Mouse (Mus musculus) hindbrain, embryonic 14.5 days (tissue): ENCODE data around the gene Sprn. TPM values are rescaled to one million over a fixed set of nuclear protein-coding genes. Genes with fewer than 3 reads are reported as not detected.
A peak's percentile ranks its signal among the peaks of the same experiment; 100 is the strongest.

ENCODE experiments used
- ATAC-seq: fragments of 200-750 bp; cut with Nextera tagmentation; 2 replicates; pipeline ENCODE4 v1.8.0; 2017; ENCODE audit warnings: moderate number of reproducible peaks, mild to moderate bottlenecking, moderate TSS enrichment, moderate library complexity; ENCODE audit not compliant: low FRiP score
- DNase-seq: peaks from one replicate; pipeline ENCODE4 v3.0.0-alpha.2; 2015; ENCODE audit warnings: low spot score
- H3K27ac ChIP-seq: fragments of 300-500 bp; sonication (generic); 2 replicates; pipeline ENCODE4 v1.5.1; 2014; ENCODE audit warnings: mild to moderate bottlenecking, moderate library complexity
- H3K27me3 ChIP-seq: fragments of 300-500 bp; sonication (generic); 2 replicates; pipeline ENCODE4 v1.6.1; 2014; ENCODE audit warnings: mild to moderate bottlenecking, low read length, mixed read lengths; ENCODE audit not compliant: control insufficient read depth, insufficient read depth
- H3K36me3 ChIP-seq: fragments of 300-500 bp; sonication (generic); replicated peaks from 2 replicates; pipeline ENCODE4 v1.6.1; 2014; ENCODE audit not compliant: control insufficient read depth, insufficient read depth
- H3K4me1 ChIP-seq: fragments of 300-500 bp; sonication (generic); replicated peaks from 2 replicates; pipeline ENCODE4 v1.6.1; 2014; ENCODE audit warnings: antibody characterized with exemption, low read length, mixed read lengths; ENCODE audit not compliant: control insufficient read depth, insufficient read depth
- H3K4me2 ChIP-seq: fragments of 300-500 bp; sonication (generic); replicated peaks from 2 replicates; pipeline ENCODE4 v1.6.1; 2014; ENCODE audit warnings: mild to moderate bottlenecking, moderate library complexity
- H3K4me3 ChIP-seq: fragments of 300-500 bp; sonication (generic); replicated peaks from 2 replicates; pipeline ENCODE4 v1.5.1; 2014; ENCODE audit warnings: mild to moderate bottlenecking, low read length
- H3K9ac ChIP-seq: fragments of 300-500 bp; sonication (generic); 2 replicates; pipeline ENCODE4 v1.6.1; 2014
- H3K9me3 ChIP-seq: fragments of 300-500 bp; sonication (generic); 2 replicates; pipeline ENCODE4 v1.6.1; 2016; ENCODE audit warnings: low read length; ENCODE audit not compliant: control insufficient read depth
- WGBS: fragments of 180-500 bp; shearing (Covaris S2); extraction: QIAGEN DNeasy Blood & Tissue Kit; methylation state at CpG from one replicate; pipeline ENCODE4 v1.1.7; 2014; 5-methylcytosine and 5-hydroxymethylcytosine counted together
- polyA plus RNA-seq: library from polyadenylated mRNA; unstranded; fragments of >200 nt; fragmentation: Nextera tagmentation; extraction: Ambion mirVana; gene quantifications from 2 replicates; pipeline ENCODE4 v1.2.1, GENCODE M21; 2014

The Sprn gene
- 18.7 and 21.6 TPM in 2 replicates for polyA plus RNA-seq

DNA sequence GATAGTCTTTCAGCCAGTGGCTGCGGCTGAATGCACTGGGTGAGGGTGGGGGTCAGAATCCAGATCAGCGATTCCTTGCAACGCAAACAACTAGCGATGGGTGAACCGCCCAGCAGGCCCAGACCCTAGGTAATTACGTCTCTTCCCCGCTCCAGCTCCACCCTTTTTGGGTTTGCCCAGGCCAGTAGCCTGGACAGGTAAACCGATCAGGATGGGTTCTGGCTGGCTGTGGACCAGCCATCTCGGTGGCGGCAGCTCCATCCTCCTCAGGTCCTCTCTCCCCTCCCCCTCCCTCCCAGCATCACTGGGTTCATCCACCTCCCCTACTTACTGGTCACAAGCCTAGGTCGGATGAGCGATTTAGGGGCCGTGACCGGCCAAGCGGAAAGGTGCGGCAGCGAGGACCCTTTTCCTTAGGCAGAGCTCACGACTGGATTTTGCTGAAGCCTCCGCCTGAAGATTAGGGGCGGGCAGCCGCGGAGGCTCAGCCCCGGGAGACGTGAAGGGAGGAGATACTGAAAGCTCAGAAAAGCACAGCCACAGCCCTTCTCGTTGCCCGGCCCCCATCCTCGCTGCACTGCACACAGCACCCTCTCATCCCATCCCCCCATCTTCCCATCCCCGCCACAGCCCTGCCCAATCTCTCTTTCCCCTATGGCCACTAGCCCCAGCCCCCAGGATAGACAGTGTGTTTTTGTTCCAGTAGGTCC is at the start of gene Sprn:
TSS of gene Sprn (minus strand) at position 660 of the 710 bp plus-strand sequence.
- H3K9ac ChIP-seq: peak within 1 kb of the TSS; percentile 57
- ATAC-seq (peak; percentile 81), DNase-seq (peak; percentile 55)
- no peaks in the 10 kb centered on the region for H3K9me3 ChIP-seq
- H3K27ac ChIP-seq: peak within 1 kb of the TSS; percentile 60
- peak within 1 kb of the TSS; percentile 41 for H3K4me3 ChIP-seq
- peaks cover 16% of the 10 kb centered on the region for H3K4me1 ChIP-seq
- H3K36me3 ChIP-seq: no peaks in the 10 kb centered on the region
- H3K27me3 ChIP-seq: peaks cover 4% of the 10 kb centered on the region; the same call in 1 of the 2 replicates
- WGBS: under 1% methylated on average over 26 of the region's 28 CpGs
- peak within 1 kb of the TSS; percentile 76 for H3K4me2 ChIP-seq

DNA sequence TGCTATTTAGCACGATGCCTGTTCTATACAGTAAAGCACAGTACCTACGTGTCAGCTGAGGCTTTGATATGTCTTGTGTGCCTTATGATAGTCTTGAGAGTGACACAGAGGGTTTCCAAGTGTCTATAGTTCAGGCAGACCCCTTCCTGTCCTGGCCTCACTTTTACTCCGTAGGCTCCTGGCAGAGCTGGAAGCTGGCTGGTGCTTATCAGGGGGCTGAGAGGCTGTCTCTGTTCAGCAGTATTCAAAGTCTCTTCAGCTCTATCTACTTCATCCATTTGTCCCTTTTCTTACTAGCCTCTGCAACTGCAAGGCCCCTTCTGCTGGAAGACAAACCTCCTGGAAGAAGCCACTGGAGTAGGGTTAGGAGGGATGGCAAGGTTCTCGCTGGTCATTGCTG is 46.4 kb upstream of the Sprn start:
- Histone ChIP-seq H3K36me3 (no peaks in the 10 kb centered on the region), H3K9me3 (no peaks in the 10 kb centered on the region), H3K27me3 (no peaks in the 10 kb centered on the region), H3K4me2 (no peak overlapping the region), H3K4me1 (no peaks in the 10 kb centered on the region), H3K27ac (no peak overlapping the region), H3K9ac (no peak overlapping the region), H3K4me3 (no peak overlapping the region)
- ATAC-seq: no peak
- WGBS: 86% methylated on average over 4 of the region's 4 CpGs
- no peak for DNase-seq

DNA sequence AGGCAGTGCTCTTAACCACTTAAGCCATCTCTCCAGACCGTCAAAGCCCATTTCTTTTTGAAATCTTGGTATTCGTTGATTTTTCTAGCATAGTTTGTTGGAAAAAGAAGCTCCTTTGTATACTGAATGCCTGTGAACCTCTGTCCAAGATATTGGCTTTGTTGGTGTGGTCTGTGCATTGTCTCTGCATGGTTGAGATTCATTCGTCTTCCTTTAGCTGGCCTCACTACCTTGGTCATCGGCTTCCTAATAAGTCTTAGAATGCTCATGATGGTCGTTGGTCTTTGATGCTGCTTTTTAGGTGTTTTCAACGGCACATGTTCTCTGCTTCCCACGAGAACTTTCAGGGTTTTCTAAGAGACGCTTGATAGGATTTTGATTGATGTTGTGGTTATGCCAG is 41.3 kb upstream of the Sprn start:
- H3K27me3 ChIP-seq: no peaks in the 10 kb centered on the region
- no peaks in the 10 kb centered on the region for H3K4me1 ChIP-seq
- H3K4me2 ChIP-seq: no peak overlapping the region
- no peak overlapping the region for H3K9ac ChIP-seq
- no peaks in the 10 kb centered on the region for H3K36me3 ChIP-seq
- ATAC-seq: no peak
- H3K4me3 ChIP-seq: no peak overlapping the region
- DNase-seq: no peak
- 80% methylated on average over 8 of the region's 8 CpGs for WGBS
- no peak overlapping the region for H3K27ac ChIP-seq
- H3K9me3 ChIP-seq: no peaks in the 10 kb centered on the region

DNA sequence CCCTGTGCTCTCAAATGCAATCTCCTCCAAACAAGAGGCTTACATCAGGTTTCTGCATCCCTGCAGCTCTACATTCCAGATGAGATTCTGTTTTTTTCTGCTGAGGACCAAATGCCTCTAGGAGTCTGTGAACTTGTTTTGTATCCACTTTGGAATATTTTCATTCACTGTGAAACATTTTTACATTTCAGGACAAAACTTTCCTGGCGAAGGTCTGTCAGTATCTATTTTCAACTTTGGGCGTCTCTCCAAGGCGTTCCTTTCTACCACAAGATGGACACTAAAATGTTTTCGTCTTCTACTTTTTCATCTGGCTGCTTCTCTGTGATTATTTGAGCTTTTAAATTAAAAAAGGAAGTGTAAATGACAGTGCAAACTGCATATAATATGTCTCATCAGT is 39.4 kb upstream of the Sprn start:
- ATAC-seq (no peak), DNase-seq (no peak)
- Histone ChIP-seq H3K9ac (no peak overlapping the region), H3K9me3 (no peaks in the 10 kb centered on the region), H3K27me3 (no peaks in the 10 kb centered on the region), H3K4me3 (no peak overlapping the region), H3K4me2 (no peak overlapping the region), H3K36me3 (no peaks in the 10 kb centered on the region), H3K4me1 (no peaks in the 10 kb centered on the region), H3K27ac (no peak overlapping the region)
- 90% methylated on average over 4 of the region's 4 CpGs for WGBS

DNA sequence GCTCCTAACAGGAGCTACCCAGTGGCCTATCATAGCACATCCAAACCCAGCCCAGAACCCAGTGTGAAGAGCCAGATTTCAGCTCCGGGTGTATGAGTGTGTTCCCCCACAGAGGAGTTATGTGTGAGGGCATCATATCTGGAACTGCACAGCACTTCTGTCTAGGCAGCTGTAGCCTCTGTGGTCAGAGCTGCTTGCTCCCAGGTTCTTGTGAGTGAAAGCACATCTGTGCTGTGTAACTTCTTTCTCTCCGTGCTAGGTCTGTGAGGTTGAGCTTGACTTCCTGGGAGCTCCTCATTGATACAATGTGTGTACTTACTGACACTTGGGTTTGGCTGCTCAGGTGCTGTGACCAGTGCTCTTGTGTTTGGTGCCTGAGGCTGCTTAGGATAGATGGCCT is 38.2 kb upstream of the Sprn start:
- Histone ChIP-seq H3K9ac (no peak overlapping the region), H3K27ac (no peak overlapping the region), H3K9me3 (no peaks in the 10 kb centered on the region), H3K4me2 (no peak overlapping the region), H3K27me3 (no peaks in the 10 kb centered on the region), H3K4me1 (no peaks in the 10 kb centered on the region), H3K4me3 (no peak overlapping the region), H3K36me3 (no peaks in the 10 kb centered on the region)
- ATAC-seq: no peak
- WGBS: 93% methylated on average over 2 of the region's 2 CpGs
- DNase-seq: no peak

DNA sequence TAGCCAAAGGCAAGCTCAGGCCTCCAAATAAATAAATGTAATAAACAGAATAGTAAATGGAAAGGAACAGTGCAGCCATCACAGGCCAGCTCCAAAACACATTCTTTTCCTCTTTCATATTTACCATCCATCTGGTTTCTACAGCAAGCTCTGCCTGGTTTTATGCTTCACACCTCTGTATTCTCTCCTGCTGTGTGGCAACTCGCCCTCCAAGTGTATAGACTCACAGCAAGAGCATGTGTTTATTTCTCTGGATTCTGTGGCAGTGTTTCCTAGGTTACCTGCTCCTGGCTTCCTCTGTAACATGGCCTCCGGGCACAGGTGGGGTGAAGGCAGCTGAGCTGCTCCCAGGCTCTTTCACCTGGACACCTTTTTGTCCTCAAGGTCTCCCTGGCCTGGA is 37.8 kb upstream of the Sprn start:
- no peaks in the 10 kb centered on the region for H3K4me1 ChIP-seq
- no peaks in the 10 kb centered on the region for H3K36me3 ChIP-seq
- DNase-seq: no peak
- WGBS: 50% methylated on average over 2 of the region's 2 CpGs
- no peak overlapping the region for H3K4me3 ChIP-seq
- no peak overlapping the region for H3K4me2 ChIP-seq
- no peak overlapping the region for H3K9ac ChIP-seq
- H3K9me3 ChIP-seq: no peaks in the 10 kb centered on the region
- ATAC-seq: no peak
- no peak overlapping the region for H3K27ac ChIP-seq
- H3K27me3 ChIP-seq: no peaks in the 10 kb centered on the region

DNA sequence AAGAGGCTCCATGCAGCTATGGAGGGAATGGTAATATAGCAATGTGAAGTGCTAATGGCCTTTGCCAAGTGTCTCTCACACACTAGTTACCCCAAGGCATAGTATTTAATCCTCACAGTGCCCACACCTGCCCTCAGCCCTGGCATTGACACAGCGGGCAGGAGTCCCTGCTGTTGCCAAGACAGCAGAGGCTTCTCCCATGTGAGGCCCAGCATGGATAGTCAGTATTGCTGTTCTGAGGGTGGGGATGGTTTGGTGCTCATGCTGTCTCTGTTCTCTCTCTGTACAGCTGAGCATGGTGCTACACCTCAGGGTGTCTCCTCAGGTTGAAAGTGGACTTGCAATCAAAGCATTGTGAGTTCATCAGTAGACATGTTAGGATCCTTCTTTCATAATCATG is 35.8 kb upstream of the Sprn start:
- no peak for ATAC-seq

DNA sequence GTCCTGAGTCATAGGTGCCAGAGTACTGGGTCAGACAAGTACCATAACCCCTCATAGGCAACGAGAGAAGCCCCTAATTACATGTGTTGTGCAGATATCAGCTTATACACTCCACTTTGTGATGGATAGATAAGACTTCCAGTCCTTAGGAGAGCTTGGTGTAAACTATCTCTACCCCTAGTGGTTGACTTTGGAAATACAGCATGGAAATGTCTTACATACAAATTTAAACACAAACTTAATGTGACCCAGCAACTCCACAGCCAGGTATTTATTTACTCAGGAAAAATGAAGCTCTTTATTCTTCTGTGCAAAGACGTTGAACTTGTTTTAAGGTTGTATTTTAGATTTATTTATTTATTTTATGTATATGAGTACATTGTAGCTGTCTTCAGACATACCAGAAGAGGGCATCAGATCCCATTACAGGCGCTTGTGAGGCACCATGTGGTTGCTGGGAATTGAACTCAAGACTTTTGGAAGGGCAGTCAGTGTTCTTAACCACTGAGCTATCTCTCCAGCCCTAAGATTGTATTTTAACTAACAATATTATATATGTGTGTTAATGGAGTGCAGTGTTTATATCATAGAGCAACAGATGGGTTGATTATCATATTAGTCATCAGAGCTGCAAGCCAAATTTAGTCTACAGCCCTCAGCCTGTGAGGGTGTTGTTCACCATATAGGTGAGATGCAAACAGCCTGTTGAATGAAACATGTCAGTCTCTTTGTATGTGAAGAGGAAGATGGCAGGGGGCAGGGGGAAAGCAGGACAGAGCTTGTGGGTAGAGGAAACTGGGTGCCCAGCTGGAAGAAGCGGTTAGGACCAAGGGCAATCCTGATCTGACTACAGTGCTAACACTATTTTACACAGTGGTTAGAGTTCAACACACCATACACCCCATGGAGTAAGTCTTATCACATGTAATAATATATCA is 34.0 kb upstream of the Sprn start:
- H3K36me3 ChIP-seq: no peaks in the 10 kb centered on the region
- no peaks in the 10 kb centered on the region for H3K27me3 ChIP-seq
- H3K4me2 ChIP-seq: no peak overlapping the region
- 68% methylated on average over 4 of the region's 4 CpGs for WGBS
- H3K4me3 ChIP-seq: no peak overlapping the region
- no peak overlapping the region for H3K27ac ChIP-seq
- no peak for ATAC-seq
- H3K9me3 ChIP-seq: no peaks in the 10 kb centered on the region
- no peak overlapping the region for H3K9ac ChIP-seq
- DNase-seq: peak; percentile 56
- no peaks in the 10 kb centered on the region for H3K4me1 ChIP-seq

More for the DNA sequence above, 35.8 kb upstream of the Sprn start:
- no peak overlapping the region for H3K4me3 ChIP-seq
- H3K27ac ChIP-seq: no peak overlapping the region
- H3K4me1 ChIP-seq: no peaks in the 10 kb centered on the region
- DNase-seq: no peak
- no peaks in the 10 kb centered on the region for H3K9me3 ChIP-seq
- no peak overlapping the region for H3K9ac ChIP-seq
- 87% methylated on average over 1 of the region's 1 CpGs for WGBS
- H3K36me3 ChIP-seq: no peaks in the 10 kb centered on the region
- no peaks in the 10 kb centered on the region for H3K27me3 ChIP-seq
- no peak overlapping the region for H3K4me2 ChIP-seq

DNA sequence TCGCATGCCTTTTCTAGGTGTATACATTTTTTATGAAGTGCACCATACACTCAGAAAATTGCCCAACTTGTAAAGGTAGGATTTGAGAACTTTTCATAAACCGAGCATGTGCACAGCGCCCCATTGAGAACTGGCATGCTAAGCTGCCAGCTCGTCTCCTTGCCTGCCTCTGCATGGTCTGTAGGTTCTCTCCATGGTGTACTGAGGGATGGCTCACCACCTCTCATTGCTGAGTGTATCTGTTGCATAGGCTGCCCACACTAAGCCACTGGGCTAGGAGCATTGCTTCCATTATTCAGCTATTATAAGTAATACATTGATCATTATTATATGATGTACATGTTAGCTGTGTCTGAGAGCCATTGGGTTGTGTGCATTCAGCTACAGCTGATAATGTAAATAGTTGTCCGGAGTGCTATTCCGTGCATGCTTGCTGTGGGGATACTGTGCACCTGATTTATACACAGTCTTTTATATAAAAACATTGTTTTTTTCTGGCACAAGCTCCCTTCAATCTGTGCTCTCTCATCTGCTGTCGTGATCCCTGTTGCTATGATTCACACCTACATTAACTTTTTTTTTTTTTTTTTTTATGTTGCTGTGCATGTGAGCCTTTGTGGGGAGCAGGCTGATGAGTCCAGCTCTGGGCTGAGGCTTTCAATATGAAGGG is 33.2 kb upstream of the Sprn start:
- no peaks in the 10 kb centered on the region for H3K9me3 ChIP-seq
- WGBS: 85% methylated on average over 7 of the region's 7 CpGs
- DNase-seq: no peak

More for the DNA sequence above, 33.2 kb upstream of the Sprn start:
- Histone ChIP-seq H3K4me3 (no peak overlapping the region), H3K4me2 (no peak overlapping the region), H3K36me3 (no peaks in the 10 kb centered on the region), H3K27ac (no peak overlapping the region), H3K9ac (no peak overlapping the region), H3K4me1 (no peaks in the 10 kb centered on the region), H3K27me3 (no peaks in the 10 kb centered on the region)
- ATAC-seq: no peak
